Mouse (Mus musculus): ENCODE results near the gene Tmcc3. TPM values are rescaled to one million over a fixed set of nuclear protein-coding genes. Genes with fewer than 3 reads are reported as not detected.

Tmcc3 gene
- total and polyA plus RNA-seq, 3 experiments, result 4.9 to 22.8 (median 13.0) TPM

GRCm38 (mm10) chr10:94550649-94551048 lies 238.9 kb downstream of the Tmcc3 start:
- DNase-seq, result no peak

- DNase-seq, result no peak
Measured at GRCm38 (mm10) chr10:94551065-94551464, 239.3 kb downstream of the Tmcc3 start.

GRCm38 (mm10) chr10:94551511-94551910 lies 239.8 kb downstream of the Tmcc3 start:
- DNase-seq, result no peak

GRCm38 (mm10) chr10:94551924-94552523 lies 240.3 kb downstream of the Tmcc3 start:
- DNase-seq, result no peak

GRCm38 (mm10) chr10:94555394-94555793 lies 243.6 kb downstream of the Tmcc3 start:
- no peak for DNase-seq

- no peak for DNase-seq
Measured at GRCm38 (mm10) chr10:94557428-94558149, 245.8 kb downstream of the Tmcc3 start.

GRCm38 (mm10) chr10:94558826-94559225 lies 247.1 kb downstream of the Tmcc3 start:
- no peak for DNase-seq

GRCm38 (mm10) chr10:94561351-94561750 lies 249.6 kb downstream of the Tmcc3 start:
- no peak for DNase-seq

- DNase-seq, result no peak
Measured at GRCm38 (mm10) chr10:94562188-94562587, 250.4 kb downstream of the Tmcc3 start.

GRCm38 (mm10) chr10:94562991-94563390 lies 251.2 kb downstream of the Tmcc3 start:
- no peak for DNase-seq

GRCm38 (mm10) chr10:94565410-94566221 lies 253.9 kb downstream of the Tmcc3 start:
- DNase-seq, result no peak

- no peak for DNase-seq
Measured at GRCm38 (mm10) chr10:94566222-94566868, 254.6 kb downstream of the Tmcc3 start.

GRCm38 (mm10) chr10:94567251-94567650 lies 255.5 kb downstream of the Tmcc3 start:
- no peak for DNase-seq

GRCm38 (mm10) chr10:94567915-94568314 lies 256.2 kb downstream of the Tmcc3 start:
- DNase-seq, result no peak

GRCm38 (mm10) chr10:94568867-94569266 lies 257.1 kb downstream of the Tmcc3 start:
- DNase-seq, result no peak

GRCm38 (mm10) chr10:94569731-94570130 lies 258.0 kb downstream of the Tmcc3 start:
- no peak for DNase-seq

- no peak for DNase-seq
Measured at GRCm38 (mm10) chr10:94571927-94572620, 260.3 kb downstream of the Tmcc3 start.

GRCm38 (mm10) chr10:94572772-94573171 lies 261.0 kb downstream of the Tmcc3 start:
- no peak for DNase-seq

GRCm38 (mm10) chr10:94574451-94575333 lies 262.9 kb downstream of the Tmcc3 start:
- peak; percentile 58 for DNase-seq

- peak; percentile 57 for DNase-seq
Measured at GRCm38 (mm10) chr10:94575958-94576357, 264.2 kb downstream of the Tmcc3 start.

- DNase-seq, result no peak
Measured at GRCm38 (mm10) chr10:94578870-94579269, 267.1 kb downstream of the Tmcc3 start.
